Mouse (Mus musculus) spleen, postnatal 36 days (tissue): ENCODE data around the gene Sh3bp5l.
"Not testable (repeated sequence)": the region's sequence is repeated elsewhere in the genome, so short reads cannot be mapped to it uniquely, and the experiment has no call there.

Source experiments
- DNase-seq, 2 experiments: peaks; one replicate each; pipeline ENCODE4 v3.0.0; 2022; ENCODE audit warnings: low spot score in 2 of 2, mixed read lengths in 1 of 2

The Sh3bp5l gene

GRCm38 (mm10) chr11:58322824-58323569, 7.5 kb upstream of the Sh3bp5l start:
- DNase-seq, result peak; percentile 97 to 98

DNA sequence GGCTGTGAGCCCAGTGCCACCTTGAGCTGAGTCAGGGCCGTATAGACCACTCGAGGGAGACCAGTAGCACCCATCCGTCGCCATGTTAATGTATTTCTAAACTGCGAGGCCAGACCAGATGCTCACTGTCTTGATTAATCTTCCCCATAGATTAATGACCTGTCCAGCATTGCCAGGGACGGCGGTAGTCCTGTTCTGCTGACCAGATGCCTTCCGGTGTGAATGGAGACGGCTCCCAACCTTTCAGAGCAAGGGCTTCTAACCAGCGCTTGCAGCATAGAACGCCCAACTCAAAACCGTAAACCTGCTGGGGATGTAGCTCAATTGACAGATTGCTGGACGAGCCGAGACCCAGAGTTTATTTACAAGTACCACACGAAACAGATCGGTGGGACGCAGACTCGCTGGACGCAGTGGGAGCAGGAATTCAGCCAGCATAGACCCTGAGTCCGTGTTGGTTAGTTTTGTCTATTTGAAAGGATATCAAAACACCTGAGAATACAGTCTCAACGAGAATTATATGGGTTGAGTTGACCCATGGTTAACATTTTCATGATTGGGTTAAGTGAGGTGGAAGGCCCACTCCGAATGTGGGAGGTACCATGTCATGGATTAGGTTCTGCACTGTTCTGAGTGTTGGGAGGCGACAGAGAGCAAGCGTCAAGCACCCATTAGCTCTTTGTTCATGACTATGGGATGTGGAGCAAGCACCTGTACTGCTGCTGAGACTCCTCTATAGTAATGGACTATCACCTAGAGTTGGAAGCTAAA, 6.8 kb upstream of the Sh3bp5l start:
- no peak for DNase-seq

- no peak for DNase-seq
Measured at GRCm38 (mm10) chr11:58324614-58325229, 5.8 kb upstream of the Sh3bp5l start.

DNA sequence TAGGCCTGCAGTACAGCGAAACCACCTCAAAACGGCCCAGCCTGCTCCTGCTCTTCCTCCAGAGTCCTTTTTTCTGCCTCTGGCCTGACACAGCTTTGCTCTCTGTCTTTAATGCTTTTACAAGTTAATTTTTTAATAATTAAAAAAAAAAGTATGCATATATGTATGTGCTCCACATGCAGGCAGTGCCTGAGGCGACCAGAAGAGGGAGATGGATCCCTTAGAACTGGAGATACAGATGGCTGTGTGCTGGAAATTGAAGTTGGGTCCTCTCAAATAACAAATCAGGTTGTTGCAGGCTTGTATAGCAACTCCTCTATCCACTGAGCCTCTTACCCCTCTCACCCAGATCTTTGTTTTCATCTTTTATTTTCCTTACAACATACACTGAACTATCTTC, 3.7 kb upstream of the Sh3bp5l start:
- DNase-seq, result no peak

- no peak for DNase-seq
Measured at GRCm38 (mm10) chr11:58329906-58330275, 633 bp upstream of the Sh3bp5l start.

DNA sequence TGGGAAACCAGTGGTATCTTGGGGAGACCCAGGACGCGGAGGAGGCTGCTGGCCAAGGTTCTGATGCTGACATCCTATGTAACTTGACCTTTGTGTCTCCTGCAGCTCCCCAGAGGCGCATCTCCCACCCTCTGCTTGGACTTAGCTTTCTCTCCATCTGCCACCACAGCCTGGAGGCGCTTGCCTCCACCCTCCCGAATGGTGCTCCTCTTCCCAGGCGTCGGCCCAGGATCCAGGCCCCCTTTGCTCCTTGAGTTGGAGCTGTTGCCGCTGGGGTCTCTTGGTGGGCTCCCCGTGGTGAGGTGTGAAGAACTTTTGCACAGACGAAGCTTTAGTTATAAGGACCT, 598 bp downstream of the Sh3bp5l start:
- no peak for DNase-seq

- no peak for DNase-seq
Measured at GRCm38 (mm10) chr11:58331546-58331945, 1.0 kb downstream of the Sh3bp5l start.

GRCm38 (mm10) chr11:58334746-58335145, 4.2 kb downstream of the Sh3bp5l start:
- no peak for DNase-seq

DNA sequence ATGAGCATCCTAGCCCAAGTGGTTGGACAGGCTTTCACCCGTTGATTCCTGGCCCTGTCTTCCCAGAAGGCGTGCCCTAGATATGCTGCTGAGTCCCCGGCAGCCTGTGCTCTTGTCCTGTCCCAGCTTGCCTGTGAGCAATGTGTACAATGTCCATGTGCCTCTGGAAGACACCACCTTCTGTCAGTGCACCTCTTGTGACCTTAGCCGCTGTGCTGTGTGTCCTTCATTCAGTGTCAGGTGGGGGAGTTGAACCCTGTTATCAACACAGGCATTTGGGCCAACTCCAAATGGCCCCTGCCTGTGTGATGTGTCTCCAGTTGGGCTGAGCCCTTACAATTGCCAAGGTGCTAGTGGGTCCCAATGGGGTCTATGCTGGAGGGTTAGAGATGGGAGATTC, 16.2 kb downstream of the Sh3bp5l start:
- no peak for DNase-seq

GRCm38 (mm10) chr11:58350628-58351027, 20.1 kb downstream of the Sh3bp5l start:
- no peak for DNase-seq

- DNase-seq, result no peak
Measured at GRCm38 (mm10) chr11:58351179-58351578, 20.7 kb downstream of the Sh3bp5l start.

DNA sequence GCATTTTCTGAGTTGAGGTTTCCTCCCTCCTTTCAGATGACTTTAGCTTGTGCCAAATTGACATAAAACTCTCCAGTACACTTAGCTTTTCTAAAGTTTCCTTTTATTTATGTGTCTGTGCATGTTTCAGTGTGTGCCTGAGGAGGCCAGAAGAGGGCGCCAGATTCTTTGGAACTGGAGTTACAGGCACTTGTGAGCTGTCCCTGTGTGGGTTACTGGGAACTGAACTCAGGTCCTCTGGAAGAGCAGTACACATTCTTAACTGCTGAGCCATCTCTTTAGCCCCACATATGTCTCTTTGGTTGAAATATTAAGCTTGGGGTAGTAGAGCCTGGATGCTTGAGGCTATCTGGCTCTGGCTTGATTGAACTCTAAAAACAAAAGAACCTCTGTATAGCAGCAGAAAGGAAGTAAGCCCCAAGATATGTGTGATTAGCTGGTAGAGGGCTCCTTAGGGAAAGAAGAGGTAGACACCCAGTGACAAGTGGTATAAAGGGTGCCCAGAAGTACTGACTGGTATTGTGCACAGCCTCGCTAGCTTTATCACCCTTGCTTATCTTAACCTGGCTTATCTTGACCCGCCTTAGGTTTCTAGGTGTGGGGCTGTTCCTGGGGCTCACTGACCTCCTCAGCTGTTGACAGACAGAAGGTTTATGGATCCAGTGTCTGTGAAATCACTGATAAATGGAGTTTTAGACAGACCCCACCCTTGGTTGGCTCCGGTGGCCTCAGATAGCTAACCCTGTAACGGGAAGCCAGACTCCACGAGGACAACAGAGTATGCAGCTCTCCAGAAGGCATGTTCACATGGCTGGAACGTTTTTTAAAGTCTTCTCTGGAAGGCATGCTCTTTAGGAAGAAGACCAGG, 22.4 kb downstream of the Sh3bp5l start:
- DNase-seq, result peak; percentile 24 to 40

DNA sequence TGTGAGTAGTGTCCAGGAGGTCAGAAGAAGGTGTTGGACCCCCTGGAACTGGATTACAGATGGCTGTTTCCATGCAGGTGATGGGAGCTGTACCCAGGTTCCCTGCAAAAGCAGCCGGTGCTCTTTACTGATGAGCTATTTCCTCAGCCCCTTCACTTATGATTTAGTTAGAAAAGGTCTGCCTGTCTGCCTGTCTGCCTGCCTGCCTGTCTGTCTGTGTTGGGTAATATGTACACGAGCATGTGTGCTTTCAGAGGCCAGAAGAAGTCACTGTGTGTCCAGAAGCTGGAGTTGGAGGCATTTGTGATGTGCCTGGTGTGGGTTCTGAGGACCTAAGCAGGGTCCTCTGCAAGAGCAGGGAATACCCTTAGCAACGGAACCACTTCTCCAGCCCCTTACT, 23.2 kb downstream of the Sh3bp5l start:
- no peak for DNase-seq

- DNase-seq, result no peak
Measured at GRCm38 (mm10) chr11:58354476-58354875, 24.0 kb downstream of the Sh3bp5l start.

- no peak for DNase-seq
Measured at GRCm38 (mm10) chr11:58354927-58355326, 24.4 kb downstream of the Sh3bp5l start.

GRCm38 (mm10) chr11:58357042-58357441, 26.5 kb downstream of the Sh3bp5l start:
- no peak for DNase-seq

DNA sequence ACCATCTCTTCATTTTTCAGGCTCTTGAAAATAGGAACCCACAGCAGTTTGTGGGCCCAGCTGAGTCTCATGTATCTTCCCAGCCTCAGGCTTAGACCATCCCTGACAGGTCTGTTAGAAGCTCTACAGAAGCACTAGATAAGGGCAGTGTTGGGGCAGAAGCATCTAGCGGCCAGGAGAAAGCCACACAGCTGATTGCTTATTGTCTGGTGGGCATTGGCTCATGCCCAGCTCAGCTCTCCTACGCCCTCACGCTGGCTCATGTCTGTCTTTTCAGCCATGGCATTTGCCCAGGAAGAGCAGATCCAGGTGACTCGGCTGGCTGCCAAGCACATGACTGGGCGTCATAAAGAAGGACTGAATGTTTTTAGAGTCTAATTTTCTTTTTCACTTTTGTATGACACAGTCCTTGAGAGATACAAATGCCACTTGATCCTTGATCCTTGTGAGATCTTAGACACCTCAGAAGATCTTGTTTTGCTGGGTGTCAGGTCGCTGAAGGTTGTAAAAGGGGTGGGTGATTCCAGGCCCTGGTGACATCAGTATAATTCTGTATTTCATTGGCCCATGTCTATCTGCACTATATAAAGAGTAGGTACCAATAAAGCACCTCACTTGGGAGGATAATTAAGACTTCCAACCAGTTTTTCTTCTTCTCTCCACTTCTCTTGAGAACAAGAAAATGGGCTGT, 27.5 kb downstream of the Sh3bp5l start:
- no peak for DNase-seq

- DNase-seq, result not testable (repeated sequence)
Measured at GRCm38 (mm10) chr11:58362562-58362961, 32.0 kb downstream of the Sh3bp5l start.

- DNase-seq, result no peak
Measured at GRCm38 (mm10) chr11:58364454-58364853, 33.9 kb downstream of the Sh3bp5l start.

DNA sequence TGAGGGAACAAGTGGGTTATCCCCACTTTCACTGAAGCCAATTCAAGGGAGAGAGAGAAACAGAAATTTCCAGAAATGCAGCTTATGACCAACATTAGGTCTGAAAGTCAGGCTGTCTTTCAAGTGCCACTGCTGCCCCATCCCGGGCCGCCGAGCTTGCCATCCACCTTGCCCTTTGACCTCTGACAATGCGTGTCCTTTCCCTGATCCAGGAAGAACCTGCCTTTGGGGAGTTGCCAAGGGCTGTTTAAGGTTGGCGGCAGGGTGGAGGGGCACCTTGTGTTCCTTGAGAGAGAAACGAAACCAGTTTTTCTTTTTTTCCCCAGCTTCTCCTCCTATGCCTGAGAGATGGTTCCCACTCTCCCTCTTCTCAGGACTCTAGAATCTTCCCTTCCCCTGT, 35.7 kb downstream of the Sh3bp5l start:
- not testable (repeated sequence) for DNase-seq

- DNase-seq, result no peak
Measured at GRCm38 (mm10) chr11:58377273-58377672, 46.7 kb downstream of the Sh3bp5l start.
